Mouse (Mus musculus) ES-CJ7 (cell line): ENCODE results near the gene Med22.

Experiments
- DNase-seq: peaks from one replicate; pipeline ENCODE4 v3.0.0; 2011; ENCODE audit warnings: low read depth, low spot score

Med22 gene

GRCm38 (mm10) chr2:26916738-26917137 lies 6.3 kb upstream of the Med22 start:
- DNase-seq: no peak

- peak; percentile 72 for DNase-seq
Observed at GRCm38 (mm10) chr2:26915927-26916728, 5.7 kb upstream of the Med22 start, which contains the start of the genes Surf2 and Surf1. TSS of gene Surf2 (plus strand) at chr2:26916367. TSS of gene Surf1 (minus strand) at chr2:26916530.

- no peak for DNase-seq
Observed at GRCm38 (mm10) chr2:26914148-26914941, 3.9 kb upstream of the Med22 start.

- no peak for DNase-seq
Observed at GRCm38 (mm10) chr2:26913416-26914147, 3.1 kb upstream of the Med22 start.

GRCm38 (mm10) chr2:26912253-26912770 lies 1.8 kb upstream of the Med22 start:
- no peak for DNase-seq

- DNase-seq: peak; percentile 66
Observed at GRCm38 (mm10) chr2:26910994-26911765, 703 bp upstream of the Med22 start.

GRCm38 (mm10) chr2:26909387-26909784 lies 1.1 kb downstream of the Med22 start:
- DNase-seq: no peak

GRCm38 (mm10) chr2:26908710-26909386 lies 1.6 kb downstream of the Med22 start:
- no peak for DNase-seq

GRCm38 (mm10) chr2:26907109-26907508 lies 3.4 kb downstream of the Med22 start:
- peak; percentile 55 for DNase-seq

GRCm38 (mm10) chr2:26906431-26906830 lies 4.0 kb downstream of the Med22 start:
- DNase-seq: no peak

GRCm38 (mm10) chr2:26905936-26906335 lies 4.5 kb downstream of the Med22 start:
- no peak for DNase-seq

GRCm38 (mm10) chr2:26903311-26903710 lies 7.2 kb downstream of the Med22 start:
- no peak for DNase-seq

- peak; percentile 98 for DNase-seq
Observed at GRCm38 (mm10) chr2:26902467-26903220, 7.8 kb downstream of the Med22 start, which contains the start of gene Surf6. TSS of gene Surf6 (minus strand) at chr2:26902879.

- no peak for DNase-seq
Observed at GRCm38 (mm10) chr2:26901834-26902400, 8.6 kb downstream of the Med22 start.

- DNase-seq: no peak
Observed at GRCm38 (mm10) chr2:26900731-26901130, 9.7 kb downstream of the Med22 start.

GRCm38 (mm10) chr2:26895898-26896297 lies 14.6 kb downstream of the Med22 start:
- no peak for DNase-seq

GRCm38 (mm10) chr2:26886170-26886569 lies 24.3 kb downstream of the Med22 start:
- DNase-seq: peak; percentile 67

GRCm38 (mm10) chr2:26885541-26885940 lies 24.9 kb downstream of the Med22 start:
- peak; percentile 47 for DNase-seq

- peak; percentile 59 for DNase-seq
Observed at GRCm38 (mm10) chr2:26878571-26878970, 31.9 kb downstream of the Med22 start.
